Mouse (Mus musculus): ENCODE data around the gene Vmn2r94. TPM values are rescaled to one million over a fixed set of nuclear protein-coding genes. Genes with fewer than 3 reads are reported as not detected.

The Vmn2r94 gene
- polyA plus RNA-seq (2015; fragmentation: Nextera tagmentation; extraction: Ambion mirVana), result not detected in 2 replicates

- Histone ChIP-seq H3K4me1 (no peaks in the 10 kb centered on the region), H3K9ac (no peak within 1 kb of the TSS), H3K36me3 (no peaks in the 10 kb centered on the region), H3K9me3 (peaks cover 3% of the 10 kb centered on the region; the same call in 1 of the 2 replicates), H3K27me3 (no peaks in the 10 kb centered on the region), H3K4me3 (no peak within 1 kb of the TSS), H3K4me2 (no peak within 1 kb of the TSS), H3K27ac (no peak within 1 kb of the TSS)
- no peak for ATAC-seq (ENCODE audit: insufficient number of reproducible peaks, low FRiP score, low TSS enrichment, low read depth)
- WGBS, result 60% methylated on average over 2 of the region's 2 CpGs
These were observed at the start of gene Vmn2r94 for GRCm38 (mm10) chr17:18277656-18278055. TSS of gene Vmn2r94 (minus strand) at chr17:18277756.

- H3K4me3 ChIP-seq, result no peak overlapping the region
- no peak for ATAC-seq (ENCODE audit: insufficient number of reproducible peaks, low FRiP score, low TSS enrichment, low read depth)
- H3K9ac ChIP-seq, result no peak overlapping the region
- no peaks in the 10 kb centered on the region for H3K9me3 ChIP-seq
- H3K4me2 ChIP-seq, result no peak overlapping the region
- no peak overlapping the region for H3K27ac ChIP-seq
- WGBS, result 87% methylated on average over 2 of the region's 2 CpGs
- H3K4me1 ChIP-seq, result no peaks in the 10 kb centered on the region
- no peaks in the 10 kb centered on the region for H3K36me3 ChIP-seq
- H3K27me3 ChIP-seq, result no peaks in the 10 kb centered on the region
These were observed 45.5 kb upstream of the Vmn2r94 start for GRCm38 (mm10) chr17:18323031-18323430.

GRCm38 (mm10) chr17:18297799-18298198 lies 20.2 kb upstream of the Vmn2r94 start, which contains the start of gene Vmn2r93:
TSS of gene Vmn2r93 (plus strand) at chr17:18298099.
- 45% methylated on average over 1 of the region's 1 CpGs for WGBS
- Histone ChIP-seq H3K9ac (no peak within 1 kb of the TSS), H3K4me2 (no peak within 1 kb of the TSS), H3K4me3 (no peak within 1 kb of the TSS), H3K4me1 (no peaks in the 10 kb centered on the region), H3K27ac (no peak within 1 kb of the TSS), H3K27me3 (no peaks in the 10 kb centered on the region), H3K9me3 (no peaks in the 10 kb centered on the region), H3K36me3 (no peaks in the 10 kb centered on the region)
- ATAC-seq (ENCODE audit: insufficient number of reproducible peaks, low FRiP score, low TSS enrichment, low read depth), result no peak

GRCm38 (mm10) chr17:18236931-18237330 lies 40.6 kb downstream of the Vmn2r94 start:
- no peak overlapping the region for H3K9ac ChIP-seq
- ATAC-seq (ENCODE audit: insufficient number of reproducible peaks, low FRiP score, low TSS enrichment, low read depth), result no peak
- 76% methylated on average over 14 of the region's 14 CpGs for WGBS
- no peaks in the 10 kb centered on the region for H3K4me1 ChIP-seq
- no peak overlapping the region for H3K4me3 ChIP-seq
- H3K27me3 ChIP-seq, result no peaks in the 10 kb centered on the region
- no peak overlapping the region for H3K4me2 ChIP-seq
- H3K27ac ChIP-seq, result no peak overlapping the region
- H3K9me3 ChIP-seq, result no peaks in the 10 kb centered on the region
- no peaks in the 10 kb centered on the region for H3K36me3 ChIP-seq

GRCm38 (mm10) chr17:18231996-18232395 lies 45.6 kb downstream of the Vmn2r94 start:
- Histone ChIP-seq H3K36me3 (no peaks in the 10 kb centered on the region), H3K4me1 (no peaks in the 10 kb centered on the region), H3K27me3 (no peaks in the 10 kb centered on the region), H3K9me3 (no peaks in the 10 kb centered on the region), H3K4me2 (no peak overlapping the region), H3K4me3 (no peak overlapping the region), H3K27ac (no peak overlapping the region), H3K9ac (no peak overlapping the region)
- no peak for ATAC-seq (ENCODE audit: insufficient number of reproducible peaks, low FRiP score, low TSS enrichment, low read depth)
- WGBS, result 75% methylated on average over 2 of the region's 2 CpGs

- no peak overlapping the region for H3K9ac ChIP-seq
- H3K9me3 ChIP-seq, result no peaks in the 10 kb centered on the region
- H3K27ac ChIP-seq, result no peak overlapping the region
- no peaks in the 10 kb centered on the region for H3K36me3 ChIP-seq
- H3K4me1 ChIP-seq, result no peaks in the 10 kb centered on the region
- no peak overlapping the region for H3K4me3 ChIP-seq
- no peak overlapping the region for H3K4me2 ChIP-seq
- no peak for ATAC-seq (ENCODE audit: insufficient number of reproducible peaks, low FRiP score, low TSS enrichment, low read depth)
- H3K27me3 ChIP-seq, result no peaks in the 10 kb centered on the region
These were observed 56.3 kb downstream of the Vmn2r94 start for GRCm38 (mm10) chr17:18221300-18221699.

Other genes starting within 250 kb of the Vmn2r94 start
- gene Vmn2r124, start 228.3 kb downstream of the Vmn2r94 start, polyA plus RNA-seq (2015; fragmentation: Nextera tagmentation; extraction: Ambion mirVana), result not detected in 2 replicates
- not detected in 2 replicates for gene Vmn2r91, start 192.7 kb downstream of the Vmn2r94 start, polyA plus RNA-seq (2015; fragmentation: Nextera tagmentation; extraction: Ambion mirVana)
- not detected in 2 replicates for gene Vmn2r92, start 125.9 kb downstream of the Vmn2r94 start, polyA plus RNA-seq (2015; fragmentation: Nextera tagmentation; extraction: Ambion mirVana)
- gene Vmn2r93, start 20.3 kb upstream of the Vmn2r94 start, polyA plus RNA-seq (2015; fragmentation: Nextera tagmentation; extraction: Ambion mirVana), result not detected in 2 replicates
- gene Vmn2r95, start 146.3 kb upstream of the Vmn2r94 start, polyA plus RNA-seq (2015; fragmentation: Nextera tagmentation; extraction: Ambion mirVana), result not detected in 2 replicates